In the genomic region with DNA sequence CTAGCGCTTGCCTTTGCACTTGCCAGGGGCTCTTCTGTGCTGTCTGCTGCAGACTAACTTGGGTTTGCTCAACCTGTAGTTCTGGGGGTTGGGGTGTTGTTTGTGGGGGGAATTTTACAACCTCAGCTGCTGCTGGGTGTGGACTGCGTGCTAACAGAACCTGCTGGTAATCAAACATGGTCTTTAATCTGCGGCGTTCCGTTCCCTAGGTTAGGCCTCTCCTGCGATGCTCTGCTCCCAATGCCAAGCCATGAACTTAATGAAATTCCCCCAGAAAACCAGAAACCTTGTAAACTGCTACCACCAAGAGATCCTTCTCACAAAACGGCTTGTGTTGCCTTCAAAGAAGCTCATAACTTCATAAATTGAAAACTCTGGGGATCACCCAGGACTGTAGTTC, we compare ENCODE assay signal across 19 mouse cellular contexts.
"Had no signal": no experiment of that assay in that cellular context is flagged by ENCODE, and none has a peak within 500 bp of the region (broad histone marks: within the 10 kb centered on the region; RNA-seq: fewer than 3 reads in every experiment).

No protein-coding gene starts in this region.

- H3K4me1 ChIP-seq: midbrain, embryonic 10.5 days; midbrain, embryonic 12.5 days; stomach, embryonic 15.5 days had no signal

- ATAC-seq: midbrain, embryonic 16.5 days had no signal

- H3K9ac ChIP-seq: lung, embryonic 14.5 days; midbrain, embryonic 12.5 days; neural tube, embryonic 13.5 days; neural tube, embryonic 15.5 days; stomach, embryonic 15.5 days had no signal

- H3K9me3 ChIP-seq: midbrain, embryonic 10.5 days; midbrain, embryonic 12.5 days; neural tube, embryonic 13.5 days; neural tube, embryonic 15.5 days; stomach, embryonic 15.5 days had no signal

- H3K4me3 ChIP-seq: midbrain, embryonic 10.5 days; midbrain, embryonic 12.5 days; myocyte; neural tube, embryonic 13.5 days; neural tube, embryonic 15.5 days; stomach, embryonic 15.5 days had no signal

- H3K27ac ChIP-seq: midbrain, embryonic 10.5 days; midbrain, embryonic 12.5 days; neural tube, embryonic 13.5 days; neural tube, embryonic 15.5 days; stomach, embryonic 15.5 days; stomach, postnatal 0 days had no signal

- H3K36me3 ChIP-seq: midbrain, embryonic 10.5 days; midbrain, embryonic 12.5 days; neural tube, embryonic 13.5 days; neural tube, embryonic 15.5 days; stomach, embryonic 15.5 days had no signal

- H3K27me3 ChIP-seq: midbrain, embryonic 12.5 days; neural tube, embryonic 13.5 days; neural tube, embryonic 15.5 days; stomach, embryonic 15.5 days had no signal

- DNase-seq: lung, adult 18-20 months; lung, embryonic 14.5 days; lung, postnatal 10 days; lung, postnatal 4 days; midbrain, embryonic 14.5 days; retina, postnatal 1 day; right cerebral cortex, adult 18-20 months; right cerebral cortex, postnatal 25 days; thymus, adult 2 months; thymus, postnatal 25 days; thymus, postnatal 4 days had no signal

- H3K4me2 ChIP-seq: lung, embryonic 14.5 days; midbrain, embryonic 12.5 days; neural tube, embryonic 13.5 days; neural tube, embryonic 15.5 days; stomach, embryonic 15.5 days had no signal
